Mouse (Mus musculus): Measurements from ENCODE around the gene Hesx1. TPM values are rescaled to one million over a fixed set of nuclear protein-coding genes. Genes with fewer than 3 reads are reported as not detected.
"Not testable (repeated sequence)": the region's sequence is repeated elsewhere in the genome, so short reads cannot be mapped to it uniquely, and the experiment has no call there.

Gene Hesx1
- not detected in 2 replicates for polyA plus RNA-seq (2015; fragmentation: Nextera tagmentation; extraction: Ambion mirVana)

- Histone ChIP-seq H3K4me3 (peak within 1 kb of the TSS; percentile 33), H3K36me3 (no peaks in the 10 kb centered on the region), H3K4me2 (peak within 1 kb of the TSS; percentile 56), H3K4me1 (replicated peaks) (peaks cover 8% of the 10 kb centered on the region), H3K27ac (replicated peaks) (no peak within 1 kb of the TSS), H3K9ac (peak within 1 kb of the TSS; percentile 44; the same call in 1 of the 2 replicates), H3K27me3 (no peaks in the 10 kb centered on the region), H3K9me3 (no peaks in the 10 kb centered on the region)
- 9% methylated on average over 16 of the region's 16 CpGs for WGBS
- ATAC-seq (ENCODE audit: low read depth): peak; percentile 56; the same call in 1 of the 2 replicates
These were observed at the start of gene Hesx1 for GRCm38 (mm10) chr14:26994211-26994741. TSS of gene Hesx1 (plus strand) at chr14:26994416.

GRCm38 (mm10) chr14:26956139-26956538 is 38.1 kb upstream of the Hesx1 start:
- not testable (repeated sequence) for H3K27ac ChIP-seq (replicated peaks); H3K4me1 ChIP-seq (replicated peaks); H3K9ac ChIP-seq; H3K9me3 ChIP-seq; ATAC-seq (ENCODE audit: low read depth); H3K4me2 ChIP-seq; H3K4me3 ChIP-seq; H3K27me3 ChIP-seq
- H3K36me3 ChIP-seq: peaks cover 45% of the 10 kb centered on the region
- 36% methylated on average over 2 of the region's 2 CpGs for WGBS

GRCm38 (mm10) chr14:26960518-26960917 is 33.7 kb upstream of the Hesx1 start:
- Histone ChIP-seq H3K9ac (no peak overlapping the region), H3K4me3 (no peak overlapping the region), H3K4me2 (no peak overlapping the region), H3K27me3 (no peaks in the 10 kb centered on the region), H3K4me1 (replicated peaks) (no peaks in the 10 kb centered on the region), H3K36me3 (peaks cover 41% of the 10 kb centered on the region), H3K27ac (replicated peaks) (no peak overlapping the region), H3K9me3 (no peaks in the 10 kb centered on the region)
- no peak for ATAC-seq (ENCODE audit: low read depth)
- WGBS: 82% methylated on average over 1 of the region's 1 CpGs

GRCm38 (mm10) chr14:26969164-26969563 is 25.1 kb upstream of the Hesx1 start:
- 75% methylated on average over 3 of the region's 3 CpGs for whole genome bisulfite sequencing
- no peak for ATAC-seq (ENCODE audit: low read depth)
- no peak overlapping the region; the same call in 1 of the 2 replicates for H3K27ac ChIP-seq (replicated peaks)

GRCm38 (mm10) chr14:26969856-26970407 is 24.3 kb upstream of the Hesx1 start:
- Histone ChIP-seq H3K27ac (replicated peaks) (peak overlapping the region; percentile 96), H3K27me3 (no peaks in the 10 kb centered on the region), H3K4me2 (peak overlapping the region; percentile 67), H3K9ac (peak overlapping the region; percentile 89), H3K4me1 (replicated peaks) (peaks cover 24% of the 10 kb centered on the region), H3K9me3 (no peaks in the 10 kb centered on the region), H3K36me3 (no peaks in the 10 kb centered on the region), H3K4me3 (peak overlapping the region; percentile 93)
- ATAC-seq (ENCODE audit: low read depth): peak; percentile 90
- under 1% methylated on average over 62 of the region's 62 CpGs for WGBS

More at GRCm38 (mm10) chr14:26969164-26969563, 25.1 kb upstream of the Hesx1 start:
- Histone ChIP-seq H3K9me3 (no peaks in the 10 kb centered on the region), H3K9ac (peak overlapping the region; percentile 89), H3K4me3 (peak overlapping the region; percentile 93), H3K4me1 (replicated peaks) (peaks cover 24% of the 10 kb centered on the region), H3K27me3 (no peaks in the 10 kb centered on the region), H3K36me3 (no peaks in the 10 kb centered on the region), H3K4me2 (peak overlapping the region; percentile 67)

- H3K4me3 ChIP-seq: peak overlapping the region; percentile 93
- peak overlapping the region; percentile 89 for H3K9ac ChIP-seq
- no peaks in the 10 kb centered on the region for H3K36me3 ChIP-seq
- peak; percentile 98 for ATAC-seq (ENCODE audit: low read depth)
- peak overlapping the region; percentile 96 for H3K27ac ChIP-seq (replicated peaks)
- H3K4me2 ChIP-seq: peak overlapping the region; percentile 67
- H3K9me3 ChIP-seq: no peaks in the 10 kb centered on the region
- under 1% methylated on average over 53 of the region's 53 CpGs for WGBS
- peaks cover 24% of the 10 kb centered on the region for H3K4me1 ChIP-seq (replicated peaks)
- H3K27me3 ChIP-seq: no peaks in the 10 kb centered on the region
These were observed 23.7 kb upstream of the Hesx1 start for GRCm38 (mm10) chr14:26970439-26970932.

GRCm38 (mm10) chr14:26971106-26971789 is 23.0 kb upstream of the Hesx1 start, which contains the start of gene Appl1:
TSS of gene Appl1 (minus strand) at chr14:26971232.
- Histone ChIP-seq H3K9me3 (no peaks in the 10 kb centered on the region), H3K9ac (peak within 1 kb of the TSS; percentile 89), H3K27ac (replicated peaks) (peak within 1 kb of the TSS; percentile 96), H3K4me1 (replicated peaks) (peaks cover 26% of the 10 kb centered on the region), H3K4me2 (peak within 1 kb of the TSS; percentile 67), H3K27me3 (no peaks in the 10 kb centered on the region), H3K36me3 (no peaks in the 10 kb centered on the region), H3K4me3 (peak within 1 kb of the TSS; percentile 93)
- no peak for ATAC-seq (ENCODE audit: low read depth)
- WGBS: 45% methylated on average over 10 of the region's 10 CpGs

GRCm38 (mm10) chr14:26973089-26973488 is 21.1 kb upstream of the Hesx1 start:
- no peak for ATAC-seq (ENCODE audit: low read depth)
- Histone ChIP-seq H3K27ac (replicated peaks) (no peak overlapping the region), H3K36me3 (no peaks in the 10 kb centered on the region), H3K4me2 (no peak overlapping the region), H3K4me3 (no peak overlapping the region), H3K27me3 (no peaks in the 10 kb centered on the region), H3K9ac (no peak overlapping the region), H3K4me1 (replicated peaks) (peaks cover 23% of the 10 kb centered on the region), H3K9me3 (no peaks in the 10 kb centered on the region)
- WGBS: 80% methylated on average over 2 of the region's 2 CpGs

GRCm38 (mm10) chr14:26975490-26975889 is 18.7 kb upstream of the Hesx1 start:
- Histone ChIP-seq H3K27ac (replicated peaks) (no peak overlapping the region), H3K36me3 (no peaks in the 10 kb centered on the region), H3K9me3 (no peaks in the 10 kb centered on the region), H3K4me1 (replicated peaks) (peaks cover 9% of the 10 kb centered on the region), H3K4me3 (no peak overlapping the region), H3K9ac (no peak overlapping the region), H3K27me3 (no peaks in the 10 kb centered on the region), H3K4me2 (no peak overlapping the region)
- 75% methylated on average over 3 of the region's 3 CpGs for WGBS
- ATAC-seq (ENCODE audit: low read depth): no peak

- H3K9ac ChIP-seq: no peak overlapping the region
- H3K4me3 ChIP-seq: no peak overlapping the region
- no peaks in the 10 kb centered on the region for H3K27me3 ChIP-seq
- ATAC-seq (ENCODE audit: low read depth): no peak
- 34% methylated on average over 7 of the region's 7 CpGs for WGBS
- H3K4me1 ChIP-seq (replicated peaks): peaks cover 9% of the 10 kb centered on the region
- H3K4me2 ChIP-seq: no peak overlapping the region
- peaks cover 6% of the 10 kb centered on the region for H3K9me3 ChIP-seq
- no peaks in the 10 kb centered on the region for H3K36me3 ChIP-seq
- H3K27ac ChIP-seq (replicated peaks): no peak overlapping the region
These were observed 18.0 kb upstream of the Hesx1 start for GRCm38 (mm10) chr14:26976212-26976611.

GRCm38 (mm10) chr14:26977500-26977899 is 16.7 kb upstream of the Hesx1 start:
- no peak for ATAC-seq (ENCODE audit: low read depth)
- Histone ChIP-seq H3K9me3 (peaks cover 9% of the 10 kb centered on the region), H3K4me3 (no peak overlapping the region), H3K36me3 (no peaks in the 10 kb centered on the region), H3K4me1 (replicated peaks) (peaks cover 9% of the 10 kb centered on the region), H3K27ac (replicated peaks) (no peak overlapping the region), H3K27me3 (no peaks in the 10 kb centered on the region), H3K9ac (no peak overlapping the region), H3K4me2 (no peak overlapping the region)
- WGBS: 48% methylated on average over 2 of the region's 2 CpGs

GRCm38 (mm10) chr14:26979808-26980207 is 14.4 kb upstream of the Hesx1 start:
- 94% methylated on average over 3 of the region's 3 CpGs for WGBS
- H3K4me1 ChIP-seq (replicated peaks): peaks cover 9% of the 10 kb centered on the region
- no peaks in the 10 kb centered on the region for H3K36me3 ChIP-seq
- H3K9ac ChIP-seq: no peak overlapping the region
- H3K9me3 ChIP-seq: peaks cover 9% of the 10 kb centered on the region
- no peak for ATAC-seq (ENCODE audit: low read depth)
- no peak overlapping the region for H3K4me3 ChIP-seq
- H3K4me2 ChIP-seq: no peak overlapping the region
- no peaks in the 10 kb centered on the region for H3K27me3 ChIP-seq
- H3K27ac ChIP-seq (replicated peaks): no peak overlapping the region

Measured in neural tube, embryonic 13.5 days (tissue).